Mouse (Mus musculus) ES-E14 (cell line): ENCODE measurements at regions not wholly inside any gene's neighbourhood (a gene's known extent, or its start where the extent isn't known, plus 50 kb on each side); places are given as distances from the start of the nearest gene placed in this dataset.

Source experiments
- DNase-seq: peaks from one replicate; pipeline ENCODE4 v3.0.0-alpha.2; 2013; ENCODE audit warnings: low read depth, low spot score
- H3K27ac ChIP-seq: 2 replicates; pipeline ENCODE4 v1.5.1; 2012; ENCODE audit warnings: low read depth, mild to moderate bottlenecking, low read length, moderate library complexity, mixed read lengths; ENCODE audit not compliant: poor library complexity, insufficient read depth, severe bottlenecking
- H3K36me3 ChIP-seq: 2 replicates; pipeline ENCODE4 v1.6.1; 2012; ENCODE audit warnings: mild to moderate bottlenecking, low read length, moderate library complexity, mixed read lengths; ENCODE audit not compliant: control insufficient read depth, poor library complexity, insufficient read depth, severe bottlenecking
- H3K4me1 ChIP-seq, 2 experiments: fragments of 150-350 bp in 1 of 2; sonication (generic) in 1 of 2; 2 replicates each; pipeline ENCODE4 v1.6.1; 2012; ENCODE audit warnings: low read length in 2 of 2, mild to moderate bottlenecking in 1 of 2, mixed read lengths in 1 of 2; ENCODE audit not compliant: control insufficient read depth in 2 of 2, insufficient read depth in 2 of 2, poor library complexity in 1 of 2
- H3K4me3 ChIP-seq, 2 experiments: fragments of 150-350 bp in 1 of 2; sonication (generic) in 1 of 2; 2 replicates each; pipeline ENCODE4 v1.5.1; 2012; ENCODE audit warnings: low read length in 2 of 2, low read depth in 1 of 2, mild to moderate bottlenecking in 1 of 2, mixed read lengths in 1 of 2; ENCODE audit not compliant: insufficient read depth in 1 of 2, poor library complexity in 1 of 2, severe bottlenecking in 1 of 2
- H3K9ac ChIP-seq: 2 replicates; pipeline ENCODE4 v1.6.1; 2012; ENCODE audit warnings: low read depth, mild to moderate bottlenecking, low read length, mixed read lengths; ENCODE audit not compliant: poor library complexity, insufficient read depth, severe bottlenecking
- H3K9me3 ChIP-seq: fragments of 150-350 bp; sonication (generic); 2 replicates; pipeline ENCODE4 v1.6.1; 2012; ENCODE audit warnings: low read depth, mild to moderate bottlenecking, low read length; ENCODE audit not compliant: control insufficient read depth, insufficient read depth
- CHD2 ChIP-seq: IDR thresholded peaks from 2 replicates; pipeline ENCODE4 v1.6.1; 2014; ENCODE audit warnings: mild to moderate bottlenecking, low read depth, low read length, inconsistent platforms
- HCFC1 ChIP-seq: IDR thresholded peaks from 2 replicates; pipeline ENCODE4 v1.6.1; 2012; ENCODE audit warnings: low read length, inconsistent platforms, borderline replicate concordance; ENCODE audit not compliant: insufficient read depth
- MAFK ChIP-seq: IDR thresholded peaks from 2 replicates; pipeline ENCODE4 v1.6.1; 2014; ENCODE audit warnings: mild to moderate bottlenecking, low read depth, low read length, inconsistent platforms; ENCODE audit not compliant: insufficient read depth
- ZC3H11A ChIP-seq: IDR thresholded peaks from 2 replicates; pipeline ENCODE4 v1.6.1; 2012; ENCODE audit warnings: low read depth, mild to moderate bottlenecking, inconsistent platforms, low read length, borderline replicate concordance
- ZNF384 ChIP-seq: IDR thresholded peaks from 2 replicates; pipeline ENCODE4 v1.6.1; 2012; ENCODE audit warnings: low read depth, low read length, inconsistent platforms
- in situ Hi-C, 2 experiments: fragments of 600-800 bp; cut with MboI; formaldehyde crosslinking; loops; one replicate each; pipeline ENCODE4 v1.15.1; 2025; ENCODE audit warnings: low sequenced_read_pairs in 2 of 2, inconsistent platforms in 1 of 2; ENCODE audit not compliant: unreplicated experiment in 2 of 2

DNA sequence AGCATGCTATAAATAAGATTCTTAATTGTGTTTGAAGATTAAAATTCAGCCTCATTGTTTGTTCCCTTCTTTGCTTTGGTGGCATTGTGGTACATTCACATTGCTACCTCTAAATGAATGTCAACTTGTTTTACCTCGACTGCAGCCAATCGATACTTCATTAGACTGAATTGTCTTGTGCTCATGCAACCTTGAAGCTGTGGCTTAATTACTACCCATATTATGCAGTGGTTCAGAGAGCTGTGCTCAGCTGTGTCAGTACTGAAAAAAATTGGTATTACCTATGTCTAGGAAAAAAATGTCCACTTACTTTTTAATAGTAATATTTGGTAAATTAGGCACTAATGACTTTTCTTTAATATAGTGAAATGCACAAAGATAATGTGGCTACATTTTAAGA is 1523.6 kb upstream of the Gm8797 start:
- Histone ChIP-seq H3K4me3 (no peak overlapping the region), H3K36me3 (no peaks in the 10 kb centered on the region), H3K9ac (no peak overlapping the region), H3K27ac (no peak overlapping the region), H3K9me3 (no peaks in the 10 kb centered on the region), H3K4me1 (no peaks in the 10 kb centered on the region)
- TF ChIP-seq ZC3H11A (no peak), ZNF384 (no peak), MAFK (no peak), CHD2 (no peak), HCFC1 (no peak)
- in situ Hi-C loops: no loop called here
- no peak for DNase-seq

DNA sequence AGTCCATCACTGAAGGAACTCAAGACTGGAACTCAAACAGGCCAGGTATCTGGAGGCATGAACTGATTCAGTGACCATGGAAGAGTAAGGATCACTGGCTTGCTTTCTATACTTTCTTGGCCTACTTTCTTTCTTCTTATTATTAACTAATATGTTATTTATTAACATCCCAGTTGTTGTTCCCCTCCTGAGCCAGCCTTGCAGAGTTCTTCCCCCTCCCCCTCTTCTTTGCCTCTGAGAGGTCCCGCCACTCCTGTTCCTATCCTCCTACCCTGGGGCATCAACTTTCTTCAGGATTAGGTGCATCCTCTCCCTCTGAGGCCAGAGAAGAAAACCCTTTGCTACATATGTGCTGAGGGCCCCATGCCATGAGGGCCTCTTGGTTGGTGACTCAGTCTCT is 1479.2 kb upstream of the Gm8797 start:
- no peaks in the 10 kb centered on the region for H3K9me3 ChIP-seq
- DNase-seq: no peak
- no peaks in the 10 kb centered on the region for H3K36me3 ChIP-seq
- H3K27ac ChIP-seq: no peak overlapping the region
- in situ Hi-C loops: no loop called here
- no peak overlapping the region for H3K4me3 ChIP-seq
- no peak for TF ChIP-seq ZC3H11A
- TF ChIP-seq CHD2: no peak
- TF ChIP-seq MAFK: no peak
- no peak for TF ChIP-seq HCFC1
- no peak for TF ChIP-seq ZNF384
- no peaks in the 10 kb centered on the region for H3K4me1 ChIP-seq
- no peak overlapping the region for H3K9ac ChIP-seq

DNA sequence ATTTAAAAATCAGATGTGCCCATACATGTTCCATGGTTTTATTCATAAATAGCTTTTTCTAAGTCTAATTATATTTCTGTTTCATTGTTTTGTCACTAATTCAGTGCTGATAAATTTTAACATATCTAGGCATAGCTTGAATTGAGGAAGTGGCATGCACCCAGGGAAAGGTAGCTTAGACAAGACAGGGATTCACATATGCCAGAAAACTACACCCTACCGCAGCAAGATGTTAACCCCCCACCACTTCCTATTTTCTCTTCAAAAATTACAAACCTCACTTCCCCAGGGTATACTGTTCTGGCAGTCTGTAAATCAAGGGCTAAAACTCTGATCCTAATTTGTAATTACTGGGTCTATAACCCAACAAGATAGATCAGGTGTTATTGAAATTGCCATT is 1476.0 kb upstream of the Gm8797 start:
- H3K4me1 ChIP-seq: no peaks in the 10 kb centered on the region
- no peak overlapping the region for H3K9ac ChIP-seq
- TF ChIP-seq ZC3H11A (no peak), CHD2 (no peak), MAFK (no peak), HCFC1 (no peak), ZNF384 (no peak)
- in situ Hi-C loops: no loop called here
- no peaks in the 10 kb centered on the region for H3K36me3 ChIP-seq
- H3K9me3 ChIP-seq: no peaks in the 10 kb centered on the region
- no peak overlapping the region for H3K27ac ChIP-seq
- DNase-seq: no peak
- no peak overlapping the region for H3K4me3 ChIP-seq

DNA sequence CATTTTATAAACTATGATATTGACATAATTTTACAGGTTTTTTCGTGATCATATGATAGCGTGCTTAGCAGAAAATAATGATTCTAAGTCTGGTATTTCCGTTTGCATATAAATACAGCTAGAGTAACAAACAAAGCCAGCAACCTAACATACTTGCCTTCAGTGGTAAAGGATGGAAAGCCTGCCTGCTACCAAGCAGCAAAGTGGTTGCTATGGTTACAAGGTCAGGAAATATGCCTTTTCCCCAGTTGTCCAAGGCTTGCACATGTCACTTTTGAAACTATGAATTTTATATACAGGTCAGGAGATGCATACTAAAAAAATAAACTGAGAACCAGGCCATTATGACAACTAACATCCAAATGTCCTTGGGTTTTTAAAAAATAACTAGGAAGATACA is 1472.6 kb upstream of the Gm8797 start:
- Histone ChIP-seq H3K4me1 (no peaks in the 10 kb centered on the region), H3K9ac (no peak overlapping the region), H3K27ac (no peak overlapping the region), H3K4me3 (no peak overlapping the region), H3K9me3 (no peaks in the 10 kb centered on the region), H3K36me3 (no peaks in the 10 kb centered on the region)
- DNase-seq: no peak
- in situ Hi-C loops: no loop called here
- TF ChIP-seq MAFK (no peak), CHD2 (no peak), HCFC1 (no peak), ZC3H11A (no peak), ZNF384 (no peak)

DNA sequence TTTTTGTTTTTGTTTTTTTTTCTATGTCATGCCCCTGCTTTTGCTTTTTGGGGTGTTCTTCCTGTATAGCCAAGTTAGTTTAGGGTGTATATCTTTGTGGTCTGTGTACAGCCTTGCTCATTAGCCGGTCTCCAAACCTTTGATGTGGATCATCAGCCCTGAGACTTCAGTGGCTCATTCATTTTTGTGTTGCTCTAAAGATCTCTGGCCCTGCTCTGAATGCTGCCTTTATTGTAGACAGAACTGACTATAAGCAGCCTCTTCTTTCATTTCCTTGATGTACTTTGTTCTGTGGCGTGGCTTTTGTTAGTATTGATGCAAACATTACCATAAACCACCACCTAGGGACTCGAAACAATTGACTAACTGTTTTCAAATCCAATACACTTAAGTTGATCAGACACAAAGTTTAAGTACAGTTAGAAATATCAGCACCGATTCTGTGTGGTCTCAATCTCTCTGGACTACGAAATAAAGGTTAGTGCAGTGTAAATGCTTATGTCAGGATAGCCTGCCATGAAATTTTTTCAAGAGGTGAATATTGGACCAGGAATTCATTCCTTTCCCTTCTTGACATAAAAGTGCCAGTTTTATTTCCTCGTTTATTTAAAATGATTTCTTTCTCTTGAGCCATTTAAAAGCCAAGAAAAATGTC is 1470.1 kb upstream of the Gm8797 start:
- in situ Hi-C loops: no loop called here
- peak; percentile 15 for DNase-seq
- no peak overlapping the region for H3K9ac ChIP-seq
- H3K27ac ChIP-seq: no peak overlapping the region
- no peak for TF ChIP-seq HCFC1
- TF ChIP-seq ZNF384: no peak
- no peak for TF ChIP-seq CHD2
- TF ChIP-seq ZC3H11A: no peak
- TF ChIP-seq MAFK: no peak
- H3K36me3 ChIP-seq: no peaks in the 10 kb centered on the region
- H3K9me3 ChIP-seq: no peaks in the 10 kb centered on the region
- no peak overlapping the region for H3K4me3 ChIP-seq
- no peaks in the 10 kb centered on the region for H3K4me1 ChIP-seq
